Mouse (Mus musculus) telencephalon, adult 2 months (tissue): ENCODE measurements at regions not wholly inside any gene's neighbourhood (a gene's known extent, or its start where the extent isn't known, plus 50 kb on each side); places are given as distances from the start of the nearest gene placed in this dataset.
A peak's percentile ranks its signal among the peaks of the same experiment; 100 is the strongest.
"Not testable (repeated sequence)": the region's sequence is repeated elsewhere in the genome, so short reads cannot be mapped to it uniquely, and the experiment has no call there.

Experiments
- DNase-seq: peaks from one replicate; pipeline ENCODE4 v3.0.0-alpha.2; 2011; ENCODE audit warnings: low read depth, low spot score

GRCm38 (mm10) chr4:93579343-93579742 lies 244.0 kb upstream of the Tusc1 start:
- no peak for DNase-seq

DNA sequence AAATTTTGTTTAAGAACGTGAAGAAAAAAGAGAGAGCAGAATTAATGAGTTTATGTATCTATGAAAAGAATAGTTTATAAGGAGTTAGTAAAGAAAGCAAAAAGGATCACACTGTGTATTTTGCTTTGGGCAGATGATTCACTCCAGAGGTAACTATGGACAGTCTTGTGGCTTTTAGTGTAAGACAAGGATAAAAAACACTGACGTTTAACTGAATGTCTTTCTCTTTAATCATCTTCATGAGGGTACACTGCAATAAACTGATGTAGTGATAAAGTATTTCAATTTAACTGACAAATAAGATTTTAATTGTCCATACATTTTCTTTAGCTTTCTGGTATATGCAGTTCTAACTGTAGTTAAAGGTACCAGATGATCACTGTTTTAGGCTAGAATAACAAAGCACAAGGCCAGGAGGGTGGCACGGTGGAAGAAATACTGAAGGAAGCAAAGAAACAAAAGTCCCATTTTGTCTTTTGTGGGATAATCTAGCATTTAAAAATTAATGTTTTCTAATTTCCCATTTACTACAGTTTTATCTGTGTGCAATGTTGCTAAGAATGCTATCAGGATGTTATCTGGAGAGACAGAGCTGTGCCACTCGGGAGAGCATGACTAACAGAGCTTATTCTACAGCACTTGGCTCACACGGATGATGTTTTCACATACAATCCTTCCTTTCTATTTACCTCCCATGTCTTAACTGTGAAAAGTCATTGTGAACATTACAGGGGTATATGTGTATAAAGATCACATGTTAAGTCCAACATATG lies 232.4 kb upstream of the Tusc1 start:
- no peak for DNase-seq

GRCm38 (mm10) chr4:93555787-93556760 lies 220.8 kb upstream of the Tusc1 start:
- no peak for DNase-seq

DNA sequence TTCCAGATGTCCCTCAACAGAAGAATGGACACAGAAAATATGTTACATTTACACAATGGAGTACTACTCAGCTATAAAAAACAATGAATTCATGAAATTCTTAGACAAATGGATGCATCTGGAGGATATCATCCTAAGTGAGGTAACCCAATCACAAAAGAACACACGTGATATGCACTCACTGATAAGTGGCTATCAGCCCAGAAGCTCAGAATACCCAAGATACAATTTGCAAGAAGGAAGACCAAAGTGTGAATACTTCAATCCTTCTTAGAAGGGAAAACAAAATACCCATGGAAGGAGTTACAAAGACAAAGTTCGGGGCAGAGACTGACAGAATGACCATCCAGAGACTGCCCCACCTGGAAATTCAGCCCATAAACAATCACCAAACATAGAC lies 219.9 kb upstream of the Tusc1 start:
- DNase-seq: not testable (repeated sequence)

DNA sequence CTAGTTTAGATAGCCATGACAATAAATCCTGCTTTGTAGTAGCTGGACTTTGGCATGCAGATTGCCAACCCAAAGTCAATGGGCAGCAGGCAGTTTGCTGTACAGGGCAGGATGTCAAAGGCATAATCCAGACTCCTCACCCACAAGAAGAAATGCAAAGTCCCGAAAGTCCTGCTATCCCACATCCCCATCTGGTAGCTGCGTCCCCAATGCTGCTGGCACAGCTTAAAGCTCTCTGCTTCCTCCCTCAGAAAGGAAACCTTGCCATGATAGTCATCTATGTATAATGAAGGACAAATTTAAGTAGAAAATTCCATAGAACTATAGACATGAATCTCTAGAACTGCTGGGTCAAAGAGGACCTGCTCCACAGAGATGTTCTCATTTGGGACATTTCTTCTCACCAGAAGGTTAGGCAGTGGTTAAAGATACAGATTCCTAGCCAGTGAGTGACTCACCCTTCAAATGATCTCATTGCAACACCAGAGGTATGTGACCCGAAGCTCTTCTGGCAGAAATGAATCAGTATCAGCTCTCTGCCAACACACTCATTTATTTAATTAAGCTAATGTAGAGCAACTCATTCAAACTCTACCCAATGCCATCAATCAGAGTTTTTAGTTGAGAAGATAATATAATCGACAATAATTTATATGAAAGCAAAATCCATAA lies 217.3 kb upstream of the Tusc1 start:
- DNase-seq: no peak

DNA sequence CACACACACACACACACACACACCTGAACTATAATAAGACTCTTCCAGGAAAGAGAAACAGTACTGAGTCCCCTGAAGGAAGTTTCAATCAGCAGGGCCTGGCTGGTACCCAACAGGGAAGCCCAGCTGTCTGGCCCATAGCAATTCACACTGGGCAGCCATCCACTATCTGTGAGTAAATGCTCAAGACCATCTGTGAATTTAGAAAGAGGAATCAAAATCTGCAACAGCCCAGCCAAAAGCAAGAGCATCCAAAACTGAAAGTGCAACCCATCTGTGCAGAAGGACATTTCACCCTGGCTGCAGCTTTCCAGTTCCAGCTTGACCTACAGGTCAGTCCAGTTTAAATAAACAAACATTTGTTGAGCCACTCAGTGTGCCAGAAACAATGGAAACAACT lies 215.8 kb upstream of the Tusc1 start:
- peak; percentile 43 for DNase-seq

DNA sequence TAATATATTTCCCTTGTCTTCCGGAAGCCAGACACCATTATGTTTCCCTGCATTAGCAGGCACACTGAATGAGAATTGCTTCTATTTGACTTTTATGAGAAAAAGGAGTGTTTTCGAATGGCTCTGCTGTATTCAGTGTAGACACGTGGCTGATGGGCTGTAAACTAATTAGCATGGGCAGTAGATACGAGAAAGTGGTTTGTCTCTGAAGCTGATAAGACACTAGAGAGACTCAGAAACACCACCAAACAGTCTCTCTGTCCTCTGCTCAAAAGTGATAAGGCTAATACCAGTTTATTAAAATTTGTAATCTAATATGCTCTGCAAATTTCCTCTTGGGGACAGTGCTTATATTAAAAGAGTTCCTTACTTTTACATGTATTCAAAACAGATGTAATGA lies 205.3 kb upstream of the Tusc1 start:
- no peak for DNase-seq

GRCm38 (mm10) chr4:93527382-93527781 lies 192.1 kb upstream of the Tusc1 start:
- DNase-seq: no peak

GRCm38 (mm10) chr4:93520454-93521100 lies 185.3 kb upstream of the Tusc1 start:
- no peak for DNase-seq

GRCm38 (mm10) chr4:93518925-93519324 lies 183.6 kb upstream of the Tusc1 start:
- DNase-seq: no peak

DNA sequence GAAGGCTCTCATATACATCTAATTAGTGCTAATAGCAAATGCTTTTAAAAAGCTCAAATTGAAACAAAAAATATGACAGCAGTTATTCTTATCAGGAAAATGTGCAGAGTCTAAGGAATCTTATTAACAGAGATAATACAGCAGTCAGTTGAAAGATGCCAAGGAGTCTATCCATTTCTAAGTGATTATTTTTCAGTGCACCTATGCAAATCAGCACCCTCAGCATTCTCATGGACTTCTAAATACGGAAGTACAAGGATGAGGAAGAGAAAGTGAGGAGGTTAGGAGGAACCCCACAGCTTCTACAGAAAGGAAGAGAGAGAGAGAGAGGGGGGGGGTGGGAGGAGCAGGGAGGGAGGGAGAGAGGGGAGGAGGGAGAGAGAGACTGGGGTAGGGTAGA lies 175.5 kb upstream of the Tusc1 start:
- no peak for DNase-seq

GRCm38 (mm10) chr4:93496871-93497270 lies 161.6 kb upstream of the Tusc1 start:
- DNase-seq: no peak

DNA sequence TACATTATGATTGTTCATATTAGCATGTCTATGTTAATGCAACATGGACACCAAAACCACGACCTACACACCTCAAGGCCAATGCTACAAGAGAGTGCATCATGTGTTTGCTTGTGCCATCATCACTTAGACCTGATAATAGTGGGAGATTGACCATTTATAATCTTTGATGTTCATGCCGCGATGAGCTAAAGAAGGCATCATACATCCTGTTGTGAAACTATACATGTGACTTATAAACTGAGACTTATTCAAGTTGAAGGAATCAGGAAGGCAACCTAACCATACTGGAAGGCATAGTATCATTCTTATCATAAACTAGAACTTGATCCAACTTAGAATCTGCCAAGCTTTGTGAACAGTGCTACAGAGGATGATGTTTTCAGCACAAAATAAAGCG lies 159.0 kb upstream of the Tusc1 start:
- DNase-seq: no peak

GRCm38 (mm10) chr4:93493905-93494304 lies 158.6 kb upstream of the Tusc1 start:
- no peak for DNase-seq

DNA sequence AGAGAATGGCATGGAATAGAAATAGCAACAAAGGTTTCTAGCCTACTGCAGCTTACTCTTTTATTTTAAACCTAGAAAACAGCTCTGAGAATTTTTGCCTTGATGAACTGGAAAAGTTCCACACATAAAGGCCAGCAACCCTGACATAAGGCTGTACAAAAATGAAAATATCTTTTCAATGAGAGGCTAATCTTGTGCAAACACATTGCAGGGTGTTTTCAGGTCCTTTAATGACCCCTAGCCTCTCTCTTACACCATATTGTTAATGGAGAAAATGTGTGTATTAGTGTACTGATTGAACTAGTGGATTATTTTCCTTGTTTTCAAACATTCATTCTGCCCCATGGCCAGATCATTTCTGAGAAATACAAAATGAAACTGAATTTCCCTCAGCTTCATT lies 158.0 kb upstream of the Tusc1 start:
- DNase-seq: no peak

DNA sequence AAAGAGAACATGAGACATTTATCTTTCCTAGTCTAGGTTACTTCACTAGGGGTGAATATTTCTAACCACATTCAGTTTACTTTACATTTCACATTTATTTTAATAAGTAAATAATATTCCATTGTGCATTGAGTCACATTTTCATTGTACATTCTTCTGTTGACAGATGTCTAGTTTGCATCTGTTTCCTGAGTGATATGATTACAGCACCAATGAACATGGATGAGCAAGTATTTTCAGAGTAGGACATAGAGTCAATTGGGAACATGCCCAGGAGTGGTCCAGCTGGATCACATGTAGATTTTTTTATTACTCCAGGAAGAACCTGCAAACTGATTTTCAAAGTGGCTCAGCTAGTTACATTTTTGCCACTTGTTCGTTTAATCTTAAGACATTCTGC lies 153.3 kb upstream of the Tusc1 start:
- no peak for DNase-seq

DNA sequence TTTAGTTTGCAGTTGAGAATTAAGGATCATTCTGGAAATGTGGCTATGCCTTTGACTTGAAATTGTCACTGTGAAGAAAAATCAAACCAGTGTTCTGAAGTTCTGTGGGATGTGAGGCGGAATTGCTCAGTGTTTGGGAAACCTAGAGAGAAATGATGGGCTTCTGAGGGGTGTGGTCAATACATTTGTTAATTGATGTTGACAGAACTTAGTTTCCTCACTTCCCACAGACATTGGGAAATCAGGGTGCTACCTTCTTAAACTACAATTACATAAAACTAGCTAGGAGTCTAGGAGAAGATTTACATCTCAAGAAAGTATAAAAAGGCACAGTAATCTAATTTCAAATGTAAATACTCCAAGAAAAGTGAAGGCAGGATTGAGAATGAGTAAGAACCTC lies 151.1 kb upstream of the Tusc1 start:
- no peak for DNase-seq

DNA sequence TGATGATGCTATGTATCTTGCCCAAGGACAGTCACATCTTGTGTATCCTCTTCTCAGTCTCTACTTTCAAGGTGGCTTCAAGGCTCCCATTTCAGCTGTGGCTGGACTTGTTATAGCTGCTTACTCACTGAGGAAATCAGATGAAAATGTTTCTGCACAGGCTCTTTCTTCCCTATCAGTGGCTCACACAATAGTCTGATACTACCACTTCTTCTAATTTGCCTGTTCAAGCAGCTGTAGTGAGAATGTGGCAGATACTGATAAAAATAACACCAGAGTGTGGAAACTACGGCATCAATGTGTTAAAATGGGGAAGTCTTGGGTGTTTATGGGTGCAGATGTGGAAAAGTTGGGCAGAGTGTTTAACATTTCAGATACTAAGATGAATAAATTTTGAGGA lies 145.9 kb upstream of the Tusc1 start:
- DNase-seq: no peak

GRCm38 (mm10) chr4:93477189-93477767 lies 142.0 kb upstream of the Tusc1 start:
- DNase-seq: no peak

- no peak for DNase-seq
These were observed 132.7 kb upstream of the Tusc1 start for GRCm38 (mm10) chr4:93467998-93468397.

- DNase-seq: no peak
These were observed 132.1 kb upstream of the Tusc1 start for GRCm38 (mm10) chr4:93467424-93467823.
